Mouse (Mus musculus) c-Kit-negative CD71-positive TER-119-positive erythroid progenitor cells, embryonic 14.5 days (primary cell): Measurements from ENCODE around the gene Zfp13.
"Not testable (repeated sequence)": the region's sequence is repeated elsewhere in the genome, so short reads cannot be mapped to it uniquely, and the experiment has no call there.

Source experiments
- DNase-seq: peaks from one replicate; pipeline ENCODE4 v3.0.0-alpha.2; 2013; ENCODE audit warnings: low read depth, low spot score

Zfp13 gene

GRCm38 (mm10) chr17:23598582-23599552 is at the start of gene Zfp13:
TSS of gene Zfp13 (minus strand) at chr17:23599487.
- DNase-seq: peak; percentile 12

GRCm38 (mm10) chr17:23645894-23646293 is 46.6 kb upstream of the Zfp13 start:
- no peak for DNase-seq

- DNase-seq: no peak
Measured at GRCm38 (mm10) chr17:23644613-23645495, 45.6 kb upstream of the Zfp13 start, which contains the start of gene Mmp25. TSS of gene Mmp25 (minus strand) at chr17:23645277.

GRCm38 (mm10) chr17:23631241-23631640 is 32.0 kb upstream of the Zfp13 start:
- DNase-seq: no peak

- peak; percentile 8 for DNase-seq
Measured at GRCm38 (mm10) chr17:23630195-23631020, 31.1 kb upstream of the Zfp13 start.

GRCm38 (mm10) chr17:23627813-23628212 is 28.5 kb upstream of the Zfp13 start:
- no peak for DNase-seq

GRCm38 (mm10) chr17:23620351-23620750 is 21.1 kb upstream of the Zfp13 start:
- DNase-seq: no peak

- no peak for DNase-seq
Measured at GRCm38 (mm10) chr17:23617087-23617486, 17.8 kb upstream of the Zfp13 start.

- no peak for DNase-seq
Measured at GRCm38 (mm10) chr17:23610361-23610800, 11.1 kb upstream of the Zfp13 start.

- no peak for DNase-seq
Measured at GRCm38 (mm10) chr17:23609612-23610011, 10.3 kb upstream of the Zfp13 start.

- no peak for DNase-seq
Measured at GRCm38 (mm10) chr17:23605220-23605619, 5.9 kb upstream of the Zfp13 start.

GRCm38 (mm10) chr17:23604394-23604793 is 5.1 kb upstream of the Zfp13 start:
- no peak for DNase-seq

GRCm38 (mm10) chr17:23603542-23603941 is 4.3 kb upstream of the Zfp13 start:
- DNase-seq: no peak

- no peak for DNase-seq
Measured at GRCm38 (mm10) chr17:23603077-23603476, 3.8 kb upstream of the Zfp13 start.

GRCm38 (mm10) chr17:23601836-23602585 is 2.7 kb upstream of the Zfp13 start:
- no peak for DNase-seq

GRCm38 (mm10) chr17:23600641-23601622 is 1.6 kb upstream of the Zfp13 start, which contains the start of gene Zscan10:
TSS of gene Zscan10 (plus strand) at chr17:23600856.
- no peak for DNase-seq

- DNase-seq: no peak
Measured at GRCm38 (mm10) chr17:23599605-23600063, 347 bp upstream of the Zfp13 start.

GRCm38 (mm10) chr17:23595139-23595538 is 4.1 kb downstream of the Zfp13 start:
- not testable (repeated sequence) for DNase-seq

- DNase-seq: no peak
Measured at GRCm38 (mm10) chr17:23592926-23593300, 6.4 kb downstream of the Zfp13 start.
